Mouse (Mus musculus) heart, postnatal 0 days (tissue): ENCODE data around the gene Atp2b1.
A peak's percentile ranks its signal among the peaks of the same experiment; 100 is the strongest.

Experiments used
- CTCF ChIP-seq: IDR thresholded peaks from 2 replicates; pipeline ENCODE4 v1.5.1; 2016; ENCODE audit warnings: antibody characterized with exemption, control low read depth, low read depth
- EP300 ChIP-seq: IDR thresholded peaks from 2 replicates; pipeline ENCODE4 v1.6.1; 2016; ENCODE audit warnings: antibody characterized with exemption, low read depth

DNA sequence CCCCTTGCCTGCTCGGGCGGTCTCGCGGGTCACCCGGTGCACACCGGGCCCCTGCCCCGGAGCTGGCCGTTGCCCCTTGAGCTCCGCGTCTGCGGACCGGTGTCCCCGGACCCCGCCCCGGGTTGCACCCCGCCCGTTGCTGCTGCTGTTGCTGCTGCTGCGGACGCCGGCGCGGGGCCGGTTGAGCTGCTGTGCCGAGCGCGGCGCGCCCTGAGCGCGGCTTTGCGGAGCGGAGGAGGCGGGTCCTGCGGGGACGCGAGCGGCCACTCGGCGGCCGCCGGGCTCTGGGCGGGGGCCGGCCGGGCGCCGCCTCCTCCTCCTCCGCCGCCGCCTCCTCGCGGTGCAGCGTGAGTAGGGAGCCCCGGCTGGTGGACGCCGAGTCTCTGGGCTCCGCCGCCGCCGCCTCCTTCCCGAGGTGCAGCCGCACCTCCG, 620 bp downstream of the Atp2b1 start:
- TF ChIP-seq CTCF (peak; percentile 11; the same call in 1 of the 2 replicates), EP300 (no peak)
